In the genomic region with DNA sequence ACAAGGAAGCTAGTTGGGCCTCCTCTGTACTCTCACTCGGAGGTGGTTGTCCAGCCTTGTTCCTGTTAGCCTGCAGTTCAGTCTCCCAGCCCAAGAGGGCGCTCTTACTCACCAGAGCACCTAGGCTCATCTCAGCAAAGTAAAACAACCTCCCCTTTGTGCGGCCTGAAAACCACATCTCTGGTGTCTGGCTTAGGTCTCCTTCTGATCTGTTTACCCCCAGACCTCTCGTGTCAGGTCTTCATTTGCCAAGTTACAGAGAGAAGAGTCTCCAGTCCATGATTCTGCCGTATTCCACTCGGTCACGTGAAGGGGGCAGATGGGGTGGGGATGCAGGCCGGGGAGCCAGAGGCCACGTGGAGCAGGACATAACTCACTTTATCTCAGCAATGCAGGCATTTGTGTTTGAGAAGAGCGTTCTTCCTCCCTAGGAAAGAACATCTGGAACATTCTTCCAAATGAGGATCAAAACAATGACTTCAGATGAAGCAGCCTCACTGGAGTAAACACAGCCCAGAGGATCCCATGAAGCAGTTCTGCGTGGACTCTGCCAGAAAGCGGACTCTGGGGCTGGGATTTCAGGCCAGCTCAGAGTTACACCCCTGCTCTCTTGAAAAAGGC, we compare ENCODE assay signal across 8 mouse cellular contexts. TPM values are rescaled to one million over a fixed set of nuclear protein-coding genes. Genes with fewer than 3 reads are reported as not detected.
DNase-seq lines count a peak whose midpoint lies in the region; ATAC-seq and TF ChIP-seq lines count a peak whose summit lies in the region.

No protein-coding gene starts in this region.

- H3K4me3 ChIP-seq in ES-Bruce4 (ENCODE audit: low read depth, low read length) = no peak overlapping the region
- no peak overlapping the region for H3K4me3 ChIP-seq in embryonic facial prominence, embryonic 12.5 days
- no peak overlapping the region for H3K4me3 ChIP-seq in heart, postnatal 0 days (ENCODE audit: low read depth, low read length)

- no peaks in the 10 kb centered on the region for H3K27me3 ChIP-seq in ES-Bruce4 (ENCODE audit: control insufficient read depth, insufficient read depth, low read length, poor library complexity, severe bottlenecking)
- H3K27me3 ChIP-seq in embryonic facial prominence, embryonic 12.5 days = no peaks in the 10 kb centered on the region
- H3K27me3 ChIP-seq in heart, postnatal 0 days (ENCODE audit: control insufficient read depth, insufficient read depth, low read length) = no peaks in the 10 kb centered on the region

- WGBS in embryonic facial prominence, embryonic 12.5 days = 49% methylated on average over 12 of the region's 12 CpGs
- WGBS in heart, postnatal 0 days = 51% methylated on average over 12 of the region's 12 CpGs

- TF ChIP-seq CTCF in ES-Bruce4 (IDR thresholded peaks at IDR 0.05; ENCODE audit: low read depth, low read length) = peak; percentile 90
- TF ChIP-seq CTCF in heart, postnatal 0 days (IDR thresholded peaks at IDR 0.05; ENCODE audit: low read depth) = peak; percentile 82

- H3K27ac ChIP-seq in ES-Bruce4 (ENCODE audit: insufficient read depth, low read length) = no peak overlapping the region
- H3K27ac ChIP-seq in embryonic facial prominence, embryonic 12.5 days = peak overlapping the region; percentile 69
- peak overlapping the region; percentile 70 for H3K27ac ChIP-seq in heart, postnatal 0 days (ENCODE audit: low read depth)

- no peaks in the 10 kb centered on the region for H3K36me3 ChIP-seq in ES-Bruce4 (ENCODE audit: control insufficient read depth, insufficient read depth, low read length, poor library complexity, severe bottlenecking)
- no peaks in the 10 kb centered on the region for H3K36me3 ChIP-seq in embryonic facial prominence, embryonic 12.5 days
- H3K36me3 ChIP-seq in heart, postnatal 0 days (replicated peaks; ENCODE audit: control insufficient read depth, insufficient read depth, low read length) = no peaks in the 10 kb centered on the region

- H3K4me1 ChIP-seq in ES-Bruce4 (ENCODE audit: control insufficient read depth, insufficient read depth, low read length) = no peaks in the 10 kb centered on the region
- peaks cover 23% of the 10 kb centered on the region for H3K4me1 ChIP-seq in embryonic facial prominence, embryonic 12.5 days
- no peaks in the 10 kb centered on the region; the same call in 1 of the 2 replicates for H3K4me1 ChIP-seq in heart, postnatal 0 days (ENCODE audit: control insufficient read depth, insufficient read depth)

- H3K9me3 ChIP-seq in ES-Bruce4 (replicated peaks; ENCODE audit: control insufficient read depth, insufficient read depth, low read length, poor library complexity, severe bottlenecking) = no peaks in the 10 kb centered on the region
- no peaks in the 10 kb centered on the region for H3K9me3 ChIP-seq in embryonic facial prominence, embryonic 12.5 days
- H3K9me3 ChIP-seq in heart, postnatal 0 days (replicated peaks; ENCODE audit: control insufficient read depth, low read length) = no peaks in the 10 kb centered on the region

- no peak for TF ChIP-seq EP300 in ES-Bruce4 (IDR thresholded peaks at IDR 0.05; ENCODE audit: insufficient read depth, low read depth, low read length)
- 0 out of 2 replicates have a peak, but pooled peaks have one; percentile 59 for TF ChIP-seq EP300 in heart, postnatal 0 days (IDR thresholded peaks at IDR 0.05; ENCODE audit: low read depth)

- ATAC-seq in embryonic facial prominence, embryonic 12.5 days (ENCODE audit: insufficient number of reproducible peaks, insufficient read depth, low FRiP score, low TSS enrichment) = no peak
- ATAC-seq in heart, postnatal 0 days (ENCODE audit: insufficient read depth, low read depth) = peak; percentile 59

- DNase-seq in adrenal gland, postnatal 14 days = peak; percentile 85
- DNase-seq in heart, postnatal 0 days (ENCODE audit: low spot score) = peak; percentile 69
- peak; percentile 38 to 78 for DNase-seq in layer of hippocampus, adult 8-10 months (ENCODE audit: low spot score in 2 of 2)
- peak; percentile 83 for DNase-seq in lung, postnatal 25 days (ENCODE audit: low spot score)
- peak; percentile 76 for DNase-seq in skeletal muscle tissue, adult 2 months (ENCODE audit: low read depth, low spot score)
- DNase-seq in urinary bladder, postnatal 4 days (ENCODE audit: low spot score in 2 of 2) = peak; percentile 71 to 80

- H3K9ac ChIP-seq in ES-Bruce4 (ENCODE audit: low read depth, poor library complexity, severe bottlenecking) = no peak overlapping the region
- no peak overlapping the region for H3K9ac ChIP-seq in embryonic facial prominence, embryonic 12.5 days
- H3K9ac ChIP-seq in heart, postnatal 0 days (replicated peaks; ENCODE audit: low read depth, low read length) = no peak overlapping the region

- no peak for TF ChIP-seq POLR2A in ES-Bruce4 (IDR thresholded peaks at IDR 0.05; ENCODE audit: insufficient read depth, low read length)

- no peak overlapping the region for H3K4me2 ChIP-seq in embryonic facial prominence, embryonic 12.5 days (replicated peaks)
- H3K4me2 ChIP-seq in heart, postnatal 0 days (ENCODE audit: low read depth, low read length) = no peak overlapping the region

RNA-seq across cellular contexts. Expression of gene Lect2, which starts 27.5 kb away (rescaled TPM):
- polyA plus RNA-seq in ES-Bruce4 (2011; ENCODE audit: insufficient read depth, insufficient read length, low read depth, missing spikeins) = not detected in 2 replicates
- total RNA-seq in adrenal gland, postnatal 14 days (2021) = 1.3 and 46.7 TPM in 2 replicates
- not detected in 2 replicates for polyA plus RNA-seq in embryonic facial prominence, embryonic 12.5 days (2016; fragmentation: Nextera tagmentation; extraction: Ambion mirVana)
- total RNA-seq in heart, postnatal 0 days (2014; rRNA removed; ENCODE audit: low replicate concordance) = not detected in 2 replicates
- not detected in 2 replicates for polyA plus RNA-seq in heart, postnatal 0 days (2015; fragmentation: Nextera tagmentation; extraction: Ambion mirVana)
- total RNA-seq in layer of hippocampus, adult 8-10 months (2022) = not detected

RNA-seq across cellular contexts. Expression of gene Tgfbi, which starts 33.5 kb away (rescaled TPM):
- polyA plus RNA-seq in ES-Bruce4 (2011; ENCODE audit: insufficient read depth, insufficient read length, low read depth, missing spikeins) = 1.0 and 1.9 TPM in 2 replicates
- 40.1 and 59.6 TPM in 2 replicates for total RNA-seq in adrenal gland, postnatal 14 days (2021)
- polyA plus RNA-seq in embryonic facial prominence, embryonic 12.5 days (2016; fragmentation: Nextera tagmentation; extraction: Ambion mirVana) = 120 and 121 TPM in 2 replicates
- 31.3 and 43.1 TPM in 2 replicates for total RNA-seq in heart, postnatal 0 days (2014; rRNA removed; ENCODE audit: low replicate concordance)
- 23.1 and 24.3 TPM in 2 replicates for polyA plus RNA-seq in heart, postnatal 0 days (2015; fragmentation: Nextera tagmentation; extraction: Ambion mirVana)
- 1 to 10 TPM; 4.6 to 5.2 (median 4.8) TPM for total RNA-seq in layer of hippocampus, adult 8-10 months (2022)

RNA-seq across cellular contexts. Expression of gene Fbxl21, which starts 53.5 kb away (rescaled TPM):
- 2.3 and 2.7 TPM in 2 replicates for polyA plus RNA-seq in ES-Bruce4 (2011; ENCODE audit: insufficient read depth, insufficient read length, low read depth, missing spikeins)
- total RNA-seq in adrenal gland, postnatal 14 days (2021) = 2.7 and 3.0 TPM in 2 replicates
- 2.8 and 3.4 TPM in 2 replicates for polyA plus RNA-seq in embryonic facial prominence, embryonic 12.5 days (2016; fragmentation: Nextera tagmentation; extraction: Ambion mirVana)
- 0.08 and 1.1 TPM in 2 replicates for total RNA-seq in heart, postnatal 0 days (2014; rRNA removed; ENCODE audit: low replicate concordance)
- 0.70 and 0.92 TPM in 2 replicates for polyA plus RNA-seq in heart, postnatal 0 days (2015; fragmentation: Nextera tagmentation; extraction: Ambion mirVana)
- 10 to 100 TPM in 1 of 4 experiments, 1 to 10 TPM in 3; 6.4 to 10.3 (median 8.0) TPM for total RNA-seq in layer of hippocampus, adult 8-10 months (2022)
